Mouse (Mus musculus) thymus, adult 2 months (tissue): ENCODE measurements around the gene Ndc80.

Source experiments
- CTCF ChIP-seq: fragments of 200-500 bp; IDR thresholded peaks from 2 replicates; pipeline ENCODE4 v1.5.1; 2012; ENCODE audit warnings: mild to moderate bottlenecking, control low read depth, low read length, moderate library complexity, borderline replicate concordance; ENCODE audit not compliant: control insufficient read depth, poor library complexity, insufficient read depth; ENCODE audit errors: extremely low read depth
- POLR2A ChIP-seq: fragments of 200-500 bp; IDR thresholded peaks from 2 replicates; pipeline ENCODE4 v1.6.1; 2012; ENCODE audit warnings: mild to moderate bottlenecking, low read length, control low read depth, moderate library complexity; ENCODE audit not compliant: control insufficient read depth, poor library complexity, insufficient read depth; ENCODE audit errors: extremely low read depth

DNA sequence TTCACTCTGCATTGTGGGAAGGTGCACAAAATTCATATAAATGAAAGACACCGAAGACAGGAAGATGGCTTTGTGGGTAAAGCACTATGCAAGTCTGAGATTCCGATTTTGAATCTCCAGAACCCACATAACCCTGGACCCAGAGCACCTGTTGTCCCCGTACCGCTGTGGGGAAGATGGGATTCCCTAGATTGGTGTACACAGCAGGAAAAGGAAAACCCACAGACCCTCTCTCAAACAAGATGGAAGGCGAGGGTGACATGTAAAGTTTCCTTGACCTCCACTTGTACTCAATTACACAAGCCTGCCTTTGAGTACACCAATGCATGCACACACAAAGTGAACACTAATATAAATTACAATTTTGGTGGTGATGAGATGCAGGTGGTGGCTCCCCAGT lies 41.9 kb downstream of the Ndc80 start:
- TF ChIP-seq POLR2A (no peak), CTCF (no peak)
